Mouse (Mus musculus): ENCODE measurements at regions not wholly inside any gene's neighbourhood (a gene's known extent, or its start where the extent isn't known, plus 50 kb on each side); places are given as distances from the start of the nearest gene placed in this dataset.

DNA sequence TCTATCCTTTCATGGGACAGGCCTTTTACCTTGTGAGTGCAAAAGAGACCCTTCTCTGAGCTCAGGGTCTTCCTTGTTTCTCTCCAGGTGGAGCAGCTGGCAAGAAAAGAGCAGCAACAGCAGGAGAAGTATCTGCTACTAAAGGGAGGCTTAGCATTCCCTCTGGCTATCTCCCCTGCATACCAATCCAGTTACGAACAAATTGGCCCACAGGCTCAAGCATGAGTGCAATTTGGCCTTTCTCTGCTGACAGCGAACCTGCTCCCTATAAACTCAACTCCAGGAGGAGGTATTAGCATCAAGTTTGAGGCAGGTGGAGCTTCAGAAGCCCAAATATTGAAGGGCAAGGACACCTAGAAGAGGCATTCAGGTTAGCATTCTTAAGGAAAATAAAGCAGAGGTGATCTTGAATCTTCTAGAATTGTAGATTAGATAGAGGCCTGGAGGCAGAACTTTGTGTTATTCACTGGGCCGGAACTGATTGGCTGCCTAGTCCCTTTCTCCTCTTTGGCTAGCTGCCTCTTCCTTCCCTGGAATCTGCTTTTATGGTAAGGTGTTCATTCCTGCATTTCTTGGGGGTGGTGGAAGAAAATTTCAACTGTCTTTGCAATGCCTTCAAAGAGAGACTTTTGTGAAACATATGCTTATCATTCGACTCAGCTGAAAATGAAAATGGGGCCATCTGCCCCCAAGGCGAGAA is 312.0 kb upstream of the Gm15217 start:
- TF ChIP-seq CTCF (IDR thresholded peaks at IDR 0.05; ENCODE audit: low read depth, low read length) = no peak
- H3K27me3 ChIP-seq (ENCODE audit: insufficient read depth, low read length) = no peaks in the 10 kb centered on the region
- no peaks in the 10 kb centered on the region for H3K9me3 ChIP-seq (replicated peaks)
- H3K36me3 ChIP-seq (replicated peaks) = no peaks in the 10 kb centered on the region
- ATAC-seq (ENCODE audit: extremely low read depth, insufficient number of reproducible peaks, low FRiP score, poor library complexity, severe bottlenecking) (no peak), DNase-seq (ENCODE audit: low spot score) (no peak)
- H3K4me1 ChIP-seq (ENCODE audit: insufficient read depth, low read depth, low read length) = no peaks in the 10 kb centered on the region
- no peak overlapping the region for H3K4me3 ChIP-seq (ENCODE audit: low read depth, low read length)

DNA sequence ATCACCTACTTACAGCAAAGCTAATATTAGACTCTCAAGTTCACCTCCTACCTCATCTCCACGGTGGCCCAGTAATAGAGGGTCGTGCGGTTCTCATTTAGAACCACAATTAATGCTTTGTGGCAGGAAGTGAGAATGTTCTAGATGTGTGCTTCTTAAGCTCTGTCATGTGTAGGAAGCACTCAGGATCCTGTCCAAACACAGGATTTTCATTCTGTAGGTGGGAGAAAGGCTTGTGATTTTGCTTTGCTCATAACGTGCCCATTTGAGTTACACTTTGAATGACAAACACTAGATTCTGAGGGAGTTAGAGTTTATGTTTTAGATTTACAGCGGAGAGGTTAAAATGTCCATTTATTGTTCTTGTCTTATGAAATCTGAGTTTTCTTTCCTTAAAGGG is 308.0 kb upstream of the Gm15217 start:
- Histone ChIP-seq H3K27me3 (ENCODE audit: insufficient read depth, low read length) (no peaks in the 10 kb centered on the region), H3K9me3 (replicated peaks) (no peaks in the 10 kb centered on the region), H3K4me1 (ENCODE audit: insufficient read depth, low read depth, low read length) (no peaks in the 10 kb centered on the region), H3K36me3 (replicated peaks) (no peaks in the 10 kb centered on the region), H3K4me3 (ENCODE audit: low read depth, low read length) (no peak overlapping the region)
- DNase-seq (ENCODE audit: low spot score) (no peak), ATAC-seq (ENCODE audit: extremely low read depth, insufficient number of reproducible peaks, low FRiP score, poor library complexity, severe bottlenecking) (no peak)
- TF ChIP-seq POLR2AphosphoS5 (IDR thresholded peaks at IDR 0.05; ENCODE audit: insufficient replicate concordance, low read depth, low read length) (no peak), TAL1 (conservative IDR thresholded peaks at IDR 0.05; ENCODE audit: low read depth, low read length) (no peak), CTCF (IDR thresholded peaks at IDR 0.05; ENCODE audit: low read depth, low read length) (no peak), GATA2 (IDR thresholded peaks at IDR 0.05; ENCODE audit: borderline replicate concordance, low read depth, low read length) (no peak), GATA1 (IDR thresholded peaks at IDR 0.05; ENCODE audit: borderline replicate concordance, low read length) (no peak)

GRCm38 (mm10) chr14:46076738-46077137 is 302.5 kb upstream of the Gm15217 start:
- DNase-seq (ENCODE audit: low spot score) (no peak), ATAC-seq (ENCODE audit: extremely low read depth, insufficient number of reproducible peaks, low FRiP score, poor library complexity, severe bottlenecking) (no peak)
- no peaks in the 10 kb centered on the region for H3K27me3 ChIP-seq (ENCODE audit: insufficient read depth, low read length)
- H3K4me1 ChIP-seq (ENCODE audit: insufficient read depth, low read depth, low read length) = no peaks in the 10 kb centered on the region
- H3K4me3 ChIP-seq (ENCODE audit: low read depth, low read length) = no peak overlapping the region
- H3K9me3 ChIP-seq (replicated peaks) = no peaks in the 10 kb centered on the region
- no peak for TF ChIP-seq GATA1 (IDR thresholded peaks at IDR 0.05; ENCODE audit: borderline replicate concordance, low read length)
- TF ChIP-seq CTCF (IDR thresholded peaks at IDR 0.05; ENCODE audit: low read depth, low read length) = no peak
- TF ChIP-seq POLR2AphosphoS5 (IDR thresholded peaks at IDR 0.05; ENCODE audit: insufficient replicate concordance, low read depth, low read length) = no peak
- no peak for TF ChIP-seq TAL1 (conservative IDR thresholded peaks at IDR 0.05; ENCODE audit: low read depth, low read length)
- no peak for TF ChIP-seq GATA2 (IDR thresholded peaks at IDR 0.05; ENCODE audit: borderline replicate concordance, low read depth, low read length)
- no peaks in the 10 kb centered on the region for H3K36me3 ChIP-seq (replicated peaks)

DNA sequence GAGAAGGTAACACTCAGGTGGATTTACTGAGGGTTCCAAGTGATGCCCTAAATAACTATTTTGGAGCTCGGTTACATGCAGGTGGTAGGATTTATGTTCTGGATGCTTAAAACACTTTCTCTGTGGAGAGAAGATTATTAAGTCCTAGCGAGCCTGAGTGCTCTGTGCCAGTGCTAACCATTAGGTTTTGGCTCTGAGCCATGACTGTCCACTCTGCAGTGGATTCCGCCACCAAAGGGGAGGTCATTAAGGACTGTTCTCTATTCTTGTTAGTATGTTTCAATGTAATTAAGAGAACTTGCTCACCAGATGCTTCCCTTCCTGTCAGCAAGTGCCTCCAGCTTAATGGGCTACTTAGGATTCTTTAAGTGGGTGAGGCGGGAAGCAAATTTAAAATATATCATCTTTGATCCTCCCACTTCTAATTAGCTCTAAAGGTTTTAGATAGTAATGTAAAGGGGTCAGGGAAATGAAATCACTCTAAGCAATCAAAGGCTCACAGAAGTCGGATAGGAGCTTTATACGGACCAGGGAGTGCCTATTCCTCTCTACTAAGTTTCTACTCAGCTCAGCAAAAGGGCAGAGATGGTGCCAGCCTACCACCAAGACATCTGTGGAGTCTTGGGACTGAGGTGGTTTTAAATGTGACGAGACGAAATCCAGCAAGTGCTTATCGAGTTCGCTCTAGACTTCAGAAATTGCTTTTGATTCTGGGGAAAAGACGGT is 301.6 kb upstream of the Gm15217 start:
- Histone ChIP-seq H3K36me3 (replicated peaks) (no peaks in the 10 kb centered on the region), H3K4me3 (ENCODE audit: low read depth, low read length) (no peak overlapping the region), H3K27me3 (ENCODE audit: insufficient read depth, low read length) (no peaks in the 10 kb centered on the region), H3K4me1 (ENCODE audit: insufficient read depth, low read depth, low read length) (no peaks in the 10 kb centered on the region), H3K9me3 (replicated peaks) (no peaks in the 10 kb centered on the region)
- DNase-seq (ENCODE audit: low spot score) (no peak), ATAC-seq (ENCODE audit: extremely low read depth, insufficient number of reproducible peaks, low FRiP score, poor library complexity, severe bottlenecking) (no peak)
- TF ChIP-seq CTCF (IDR thresholded peaks at IDR 0.05; ENCODE audit: low read depth, low read length) (no peak), TAL1 (conservative IDR thresholded peaks at IDR 0.05; ENCODE audit: low read depth, low read length) (no peak), GATA1 (IDR thresholded peaks at IDR 0.05; ENCODE audit: borderline replicate concordance, low read length) (no peak), POLR2AphosphoS5 (IDR thresholded peaks at IDR 0.05; ENCODE audit: insufficient replicate concordance, low read depth, low read length) (no peak), GATA2 (IDR thresholded peaks at IDR 0.05; ENCODE audit: borderline replicate concordance, low read depth, low read length) (no peak)

DNA sequence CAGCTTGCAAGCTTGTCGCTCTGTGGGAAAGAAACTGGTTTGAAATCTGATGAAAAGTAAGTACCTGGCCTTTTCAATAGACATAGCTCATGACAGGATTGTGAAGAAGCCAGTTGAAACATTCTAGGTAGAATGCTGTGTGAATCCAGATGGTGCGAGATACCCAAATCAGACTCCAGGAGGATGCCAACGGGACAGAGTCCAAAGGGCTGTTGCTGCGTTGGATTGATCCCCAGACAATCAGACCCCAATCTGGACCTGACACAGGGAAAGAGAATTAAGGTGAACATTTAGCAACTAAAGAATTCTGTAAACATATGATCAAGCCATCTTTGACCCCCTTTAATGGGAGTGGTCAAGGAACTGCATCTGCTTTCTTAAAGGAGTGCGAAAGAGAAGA is 296.6 kb upstream of the Gm15217 start:
- Histone ChIP-seq H3K36me3 (replicated peaks) (no peaks in the 10 kb centered on the region), H3K4me3 (ENCODE audit: low read depth, low read length) (no peak overlapping the region), H3K9me3 (replicated peaks) (no peaks in the 10 kb centered on the region), H3K4me1 (ENCODE audit: insufficient read depth, low read depth, low read length) (no peaks in the 10 kb centered on the region), H3K27me3 (ENCODE audit: insufficient read depth, low read length) (no peaks in the 10 kb centered on the region)
- TF ChIP-seq POLR2AphosphoS5 (IDR thresholded peaks at IDR 0.05; ENCODE audit: insufficient replicate concordance, low read depth, low read length) (no peak), TAL1 (conservative IDR thresholded peaks at IDR 0.05; ENCODE audit: low read depth, low read length) (no peak), GATA1 (IDR thresholded peaks at IDR 0.05; ENCODE audit: borderline replicate concordance, low read length) (no peak), CTCF (IDR thresholded peaks at IDR 0.05; ENCODE audit: low read depth, low read length) (no peak), GATA2 (IDR thresholded peaks at IDR 0.05; ENCODE audit: borderline replicate concordance, low read depth, low read length) (no peak)
- no peak for DNase-seq (ENCODE audit: low spot score)
- ATAC-seq (ENCODE audit: extremely low read depth, insufficient number of reproducible peaks, low FRiP score, poor library complexity, severe bottlenecking) = no peak

DNA sequence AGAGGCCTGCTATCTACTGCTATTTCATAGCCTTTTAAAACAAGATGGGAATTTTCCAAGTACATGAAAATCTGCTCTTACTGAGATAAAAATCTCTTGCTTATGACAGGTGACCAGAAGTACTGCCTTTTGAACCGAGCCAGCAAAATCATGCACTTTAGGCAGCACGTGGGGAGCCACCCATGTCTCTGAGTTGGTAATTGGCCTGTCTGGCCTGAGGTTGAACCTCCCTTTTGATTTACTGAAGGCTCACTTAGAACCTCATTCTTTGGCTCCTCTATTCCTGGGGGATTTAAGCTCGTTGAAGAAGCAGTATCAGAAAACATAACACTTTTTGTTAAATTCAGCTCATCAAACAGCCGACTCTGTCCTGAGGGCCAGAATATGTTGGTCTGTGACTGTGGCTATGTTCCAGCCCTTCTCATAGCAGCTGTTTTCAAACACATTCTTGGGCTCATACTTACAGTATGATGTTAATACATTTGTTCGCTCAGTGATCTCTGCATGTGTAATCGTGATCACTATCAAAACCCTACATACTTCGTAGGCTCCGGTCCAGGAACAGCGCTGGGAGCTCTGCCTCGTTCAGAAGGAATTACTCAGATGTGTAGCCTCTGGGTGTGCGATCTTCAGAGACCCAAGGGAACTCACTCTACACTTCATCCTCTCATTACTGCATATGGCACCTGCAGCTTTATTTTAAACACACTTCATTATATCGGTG is 290.1 kb upstream of the Gm15217 start:
- no peak for ATAC-seq (ENCODE audit: extremely low read depth, insufficient number of reproducible peaks, low FRiP score, poor library complexity, severe bottlenecking)
- no peak for DNase-seq (ENCODE audit: low spot score)
- H3K9me3 ChIP-seq (replicated peaks) = no peaks in the 10 kb centered on the region

More for the DNA sequence above, 290.1 kb upstream of the Gm15217 start:
- TF ChIP-seq GATA2 (IDR thresholded peaks at IDR 0.05; ENCODE audit: borderline replicate concordance, low read depth, low read length) (no peak), GATA1 (IDR thresholded peaks at IDR 0.05; ENCODE audit: borderline replicate concordance, low read length) (no peak)
- no peak overlapping the region for H3K4me3 ChIP-seq (ENCODE audit: low read depth, low read length)
- no peaks in the 10 kb centered on the region for H3K4me1 ChIP-seq (ENCODE audit: insufficient read depth, low read depth, low read length)
- H3K36me3 ChIP-seq (replicated peaks) = no peaks in the 10 kb centered on the region
- no peaks in the 10 kb centered on the region for H3K27me3 ChIP-seq (ENCODE audit: insufficient read depth, low read length)

Measured in G1E (cell line).